Mouse (Mus musculus) left cerebral cortex, adult 8-10 months (tissue): ENCODE measurements around the gene Cutal. TPM values are rescaled to one million over a fixed set of nuclear protein-coding genes. Genes with fewer than 3 reads are reported as not detected.
A peak's percentile ranks its signal among the peaks of the same experiment; 100 is the strongest.
"Not testable (repeated sequence)": the region's sequence is repeated elsewhere in the genome, so short reads cannot be mapped to it uniquely, and the experiment has no call there.

Experiments
- DNase-seq, 2 experiments: peaks; one replicate each; pipeline ENCODE4 v3.0.0; 2022; ENCODE audit warnings: low spot score in 2 of 2
- total RNA-seq, 4 experiments: library from RNA; stranded (reverse); gene quantifications; 2 replicates each; pipeline ENCODE4 v1.2.4; 2022

Gene Cutal
- under 1 TPM in 2 of 4 experiments, not detected in 2; 0.22 to 0.37 TPM for total RNA-seq

- DNase-seq, result no peak
Observed at GRCm38 (mm10) chr2:34874271-34874670, at the start of gene Cutal. TSS of gene Cutal (plus strand) at chr2:34874396.

- peak; percentile 83 to 86 for DNase-seq
Observed at GRCm38 (mm10) chr2:34825827-34826459, 48.3 kb upstream of the Cutal start, which contains the start of gene Fbxw2. TSS of gene Fbxw2 (minus strand) at chr2:34826311.

- DNase-seq, result no peak
Observed at GRCm38 (mm10) chr2:34826460-34827231, 47.5 kb upstream of the Cutal start.

GRCm38 (mm10) chr2:34827591-34827990 is 46.6 kb upstream of the Cutal start:
- no peak for DNase-seq

GRCm38 (mm10) chr2:34828026-34828425 is 46.2 kb upstream of the Cutal start:
- no peak for DNase-seq

- not testable (repeated sequence) for DNase-seq
Observed at GRCm38 (mm10) chr2:34830066-34830465, 44.1 kb upstream of the Cutal start.

- DNase-seq, result not testable (repeated sequence)
Observed at GRCm38 (mm10) chr2:34832766-34833457, 41.3 kb upstream of the Cutal start, which contains the start of gene Gm34653. TSS of gene Gm34653 (plus strand) at chr2:34833007.

GRCm38 (mm10) chr2:34833624-34834023 is 40.6 kb upstream of the Cutal start:
- no peak for DNase-seq

GRCm38 (mm10) chr2:34835669-34836068 is 38.5 kb upstream of the Cutal start:
- DNase-seq, result no peak

- DNase-seq, result not testable (repeated sequence)
Observed at GRCm38 (mm10) chr2:34840143-34840542, 34.1 kb upstream of the Cutal start.

- DNase-seq, result peak in 1 of 2 experiments; percentile 70
Observed at GRCm38 (mm10) chr2:34841706-34842105, 32.5 kb upstream of the Cutal start.

GRCm38 (mm10) chr2:34843211-34843939 is 30.8 kb upstream of the Cutal start:
- DNase-seq, result no peak

- no peak for DNase-seq
Observed at GRCm38 (mm10) chr2:34847702-34848101, 26.5 kb upstream of the Cutal start.

- DNase-seq, result no peak
Observed at GRCm38 (mm10) chr2:34855265-34855664, 18.9 kb upstream of the Cutal start.

GRCm38 (mm10) chr2:34857728-34858127 is 16.5 kb upstream of the Cutal start:
- DNase-seq, result no peak

- no peak for DNase-seq
Observed at GRCm38 (mm10) chr2:34869680-34870079, 4.5 kb upstream of the Cutal start.

- peak; percentile 88 to 93 for DNase-seq
Observed at GRCm38 (mm10) chr2:34870520-34871474, 3.4 kb upstream of the Cutal start.

- no peak for DNase-seq
Observed at GRCm38 (mm10) chr2:34874816-34875345, 685 bp downstream of the Cutal start, which contains the start of gene Psmd5. TSS of gene Psmd5 (minus strand) at chr2:34874968.

- DNase-seq, result no peak
Observed at GRCm38 (mm10) chr2:34880054-34880453, 5.9 kb downstream of the Cutal start.

- no peak for DNase-seq
Observed at GRCm38 (mm10) chr2:34882757-34883156, 8.6 kb downstream of the Cutal start.
